Comparison of ENCODE assay signal across 10 mouse cellular contexts in the genomic region with DNA sequence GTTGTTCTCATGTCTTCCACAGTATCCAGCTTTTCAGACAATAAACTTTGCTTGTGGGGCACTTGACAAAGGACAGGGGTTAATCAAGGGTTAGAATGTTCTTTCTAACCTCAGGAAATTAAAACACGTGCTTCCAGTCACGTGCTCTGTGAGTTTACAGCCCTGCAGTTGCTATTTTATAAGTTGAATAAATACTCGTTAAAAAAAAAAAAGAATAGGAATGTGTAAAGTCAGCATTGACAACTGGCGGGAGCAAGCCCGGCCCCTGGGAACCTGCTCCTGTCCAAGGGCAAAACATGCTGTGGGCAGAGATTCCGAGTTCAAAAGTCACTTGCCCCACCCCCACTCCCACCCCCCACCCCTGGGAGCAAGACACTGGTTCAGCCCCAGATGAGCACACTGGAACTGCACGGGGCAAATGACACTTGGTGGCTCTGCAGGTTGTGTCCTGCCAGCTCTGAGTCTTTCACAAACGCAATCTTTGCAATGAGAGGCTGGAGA.
DNase-seq lines count a peak whose midpoint lies in the region; ATAC-seq and TF ChIP-seq lines count a peak whose summit lies in the region.
"Had no signal": no experiment of that assay in that cellular context is flagged by ENCODE, and none has a peak within 500 bp of the region (broad histone marks: within the 10 kb centered on the region; RNA-seq: fewer than 3 reads in every experiment).

No protein-coding gene starts in this region.

- H3K4me3 ChIP-seq in ES-E14 (ENCODE audit: insufficient read depth in 1 of 2, low read depth in 1 of 2, low read length in 2 of 2, poor library complexity in 1 of 2, severe bottlenecking in 1 of 2): no peak overlapping the region
- H3K4me3 ChIP-seq in intestine, postnatal 0 days (ENCODE audit: low read depth, low read length): no peak overlapping the region
- no peak overlapping the region for H3K4me3 ChIP-seq in liver, embryonic 12.5 days
- H3K4me3 ChIP-seq: neural tube, embryonic 12.5 days had no signal

- ATAC-seq in intestine, postnatal 0 days: peak; percentile 43
- no peak for ATAC-seq in liver, embryonic 12.5 days

- no peak overlapping the region for H3K4me2 ChIP-seq in intestine, postnatal 0 days (replicated peaks; ENCODE audit: low read depth)
- H3K4me2 ChIP-seq in liver, embryonic 12.5 days: no peak overlapping the region
- H3K4me2 ChIP-seq: neural tube, embryonic 12.5 days had no signal

- H3K9ac ChIP-seq in ES-E14 (ENCODE audit: insufficient read depth, low read depth, low read length, poor library complexity, severe bottlenecking): no peak overlapping the region
- H3K9ac ChIP-seq in intestine, postnatal 0 days (ENCODE audit: low read depth, low read length): 0 out of 2 replicates have a peak overlapping the region, but pooled peaks have one; percentile 3
- H3K9ac ChIP-seq in liver, embryonic 12.5 days: no peak overlapping the region
- H3K9ac ChIP-seq: neural tube, embryonic 12.5 days had no signal

- in situ Hi-C loops in ES-E14 (cut with MboI; ENCODE audit: low sequenced_read_pairs in 2 of 2, unreplicated experiment in 2 of 2): no loop called here

- 8% methylated on average over 8 of the region's 8 CpGs for WGBS in intestine, postnatal 0 days
- 40% methylated on average over 8 of the region's 8 CpGs for WGBS in liver, embryonic 12.5 days (ENCODE audit: insufficient replicate concordance)

- H3K4me1 ChIP-seq in ES-E14 (ENCODE audit: control insufficient read depth in 2 of 2, insufficient read depth in 2 of 2, low read length in 2 of 2, poor library complexity in 1 of 2): 0 out of 4 replicates have a peak, but pooled peaks cover 0 to 2% of the 10 kb centered on the region in 2 experiments
- peaks cover 12% of the 10 kb centered on the region for H3K4me1 ChIP-seq in intestine, postnatal 0 days (replicated peaks; ENCODE audit: control insufficient read depth, insufficient read depth, low read length)
- H3K4me1 ChIP-seq in liver, embryonic 12.5 days: peaks cover 11% of the 10 kb centered on the region; the same call in 1 of the 2 replicates

- TF ChIP-seq CTCF in intestine, postnatal 0 days (IDR thresholded peaks at IDR 0.05; ENCODE audit: low read depth): no peak

- H3K36me3 ChIP-seq in ES-E14 (ENCODE audit: control insufficient read depth, insufficient read depth, low read length, poor library complexity, severe bottlenecking): no peaks in the 10 kb centered on the region
- H3K36me3 ChIP-seq in intestine, postnatal 0 days (ENCODE audit: control insufficient read depth, insufficient read depth): no peaks in the 10 kb centered on the region
- no peaks in the 10 kb centered on the region for H3K36me3 ChIP-seq in liver, embryonic 12.5 days
- H3K36me3 ChIP-seq: neural tube, embryonic 12.5 days had no signal

- peak; percentile 42 for DNase-seq in adrenal gland, adult 2 months
- DNase-seq in adrenal gland, adult 8-10 months: no peak
- no peak for DNase-seq in ES-E14 (ENCODE audit: low read depth, low spot score)
- no peak for DNase-seq in layer of hippocampus, postnatal 25 days (ENCODE audit: extremely low spot score in 1 of 2, low spot score in 1 of 2)
- no peak for DNase-seq in cerebellum, postnatal 10 days
- no peak for DNase-seq in layer of hippocampus, postnatal 10 days (ENCODE audit: low spot score in 2 of 2)
- DNase-seq: left cerebral cortex, postnatal 4 days had no signal

- no peaks in the 10 kb centered on the region for H3K27me3 ChIP-seq in intestine, postnatal 0 days (replicated peaks; ENCODE audit: control insufficient read depth, insufficient read depth, low read length)
- no peaks in the 10 kb centered on the region for H3K27me3 ChIP-seq in liver, embryonic 12.5 days (replicated peaks)
- H3K27me3 ChIP-seq: neural tube, embryonic 12.5 days had no signal

- H3K27ac ChIP-seq in ES-E14 (ENCODE audit: insufficient read depth, low read depth, low read length, poor library complexity, severe bottlenecking): no peak overlapping the region
- peak overlapping the region; percentile 76 for H3K27ac ChIP-seq in intestine, postnatal 0 days (ENCODE audit: low read depth, low read length)
- H3K27ac ChIP-seq in liver, embryonic 12.5 days: 0 out of 2 replicates have a peak overlapping the region, but pooled peaks have one; percentile 1
- H3K27ac ChIP-seq: neural tube, embryonic 12.5 days had no signal

- no peaks in the 10 kb centered on the region for H3K9me3 ChIP-seq in ES-E14 (ENCODE audit: control insufficient read depth, insufficient read depth, low read depth, low read length)
- no peaks in the 10 kb centered on the region for H3K9me3 ChIP-seq in intestine, postnatal 0 days (ENCODE audit: control insufficient read depth)
- no peaks in the 10 kb centered on the region for H3K9me3 ChIP-seq in liver, embryonic 12.5 days (replicated peaks)
- H3K9me3 ChIP-seq: neural tube, embryonic 12.5 days had no signal

TF ChIP-seq in ES-E14, 5 proteins besides CTCF, POLR2A, EP300 and RAD21:
- TF ChIP-seq ZNF384 (IDR thresholded peaks at IDR 0.05; ENCODE audit: low read depth, low read length): 0 out of 2 replicates have a peak, but pooled peaks have one; percentile 11
- TF ChIP-seq CHD2 (IDR thresholded peaks at IDR 0.05; ENCODE audit: low read depth, low read length): no peak
TF ChIP-seq in ES-E14: peak in this region for 1.
